13 mouse cellular contexts compared by ENCODE assay signal in genomic region chr8:44779212-44779611, GRCm38 (mm10).
"Had no signal": no experiment of that assay in that cellular context is flagged by ENCODE, and none has a peak within 500 bp of the region (broad histone marks: within the 10 kb centered on the region; RNA-seq: fewer than 3 reads in every experiment).

No protein-coding gene starts in this region.

- H3K4me1 ChIP-seq: embryonic facial prominence, embryonic 10.5 days; embryonic facial prominence, embryonic 12.5 days; embryonic facial prominence, embryonic 13.5 days; embryonic facial prominence, embryonic 15.5 days; forebrain, embryonic 10.5 days; forebrain, embryonic 12.5 days; forebrain, embryonic 13.5 days; forebrain, embryonic 15.5 days had no signal

- ATAC-seq: forebrain, embryonic 13.5 days; forebrain, embryonic 14.5 days; forebrain, embryonic 15.5 days; forebrain, embryonic 16.5 days; forebrain, postnatal 0 days had no signal

- H3K27me3 ChIP-seq: embryonic facial prominence, embryonic 12.5 days; embryonic facial prominence, embryonic 13.5 days; embryonic facial prominence, embryonic 15.5 days; forebrain, embryonic 12.5 days; forebrain, embryonic 13.5 days; forebrain, embryonic 15.5 days had no signal

- H3K9me3 ChIP-seq: embryonic facial prominence, embryonic 10.5 days; embryonic facial prominence, embryonic 12.5 days; embryonic facial prominence, embryonic 13.5 days; embryonic facial prominence, embryonic 15.5 days; forebrain, embryonic 10.5 days; forebrain, embryonic 12.5 days; forebrain, embryonic 13.5 days; forebrain, embryonic 15.5 days had no signal

- H3K4me2 ChIP-seq: embryonic facial prominence, embryonic 12.5 days; embryonic facial prominence, embryonic 13.5 days; embryonic facial prominence, embryonic 15.5 days; forebrain, embryonic 12.5 days; forebrain, embryonic 13.5 days; forebrain, embryonic 15.5 days had no signal

- H3K27ac ChIP-seq: embryonic facial prominence, embryonic 10.5 days; embryonic facial prominence, embryonic 12.5 days; embryonic facial prominence, embryonic 13.5 days; embryonic facial prominence, embryonic 15.5 days; forebrain, embryonic 10.5 days; forebrain, embryonic 12.5 days; forebrain, embryonic 13.5 days; forebrain, embryonic 15.5 days; gastrocnemius, adult 2 months had no signal

- H3K4me3 ChIP-seq: embryonic facial prominence, embryonic 10.5 days; embryonic facial prominence, embryonic 12.5 days; embryonic facial prominence, embryonic 13.5 days; embryonic facial prominence, embryonic 15.5 days; erythroblast, embryonic 14.5 days; forebrain, embryonic 10.5 days; forebrain, embryonic 12.5 days; forebrain, embryonic 13.5 days; forebrain, embryonic 15.5 days; gastrocnemius, adult 2 months had no signal

- H3K9ac ChIP-seq: embryonic facial prominence, embryonic 12.5 days; embryonic facial prominence, embryonic 13.5 days; embryonic facial prominence, embryonic 15.5 days; forebrain, embryonic 12.5 days; forebrain, embryonic 13.5 days; forebrain, embryonic 15.5 days; forebrain, postnatal 0 days had no signal

- H3K36me3 ChIP-seq: embryonic facial prominence, embryonic 10.5 days; embryonic facial prominence, embryonic 12.5 days; embryonic facial prominence, embryonic 13.5 days; embryonic facial prominence, embryonic 15.5 days; forebrain, embryonic 10.5 days; forebrain, embryonic 12.5 days; forebrain, embryonic 15.5 days had no signal
